Mouse (Mus musculus): ENCODE measurements at regions not wholly inside any gene's neighbourhood (a gene's known extent, or its start where the extent isn't known, plus 50 kb on each side); places are given as distances from the start of the nearest gene placed in this dataset.

GRCm38 (mm10) chr5:38970497-38970896, 93.9 kb upstream of the Clnk start:
- no peak overlapping the region for H3K4me2 ChIP-seq (ENCODE audit: insufficient read depth, low read depth, poor library complexity, severe bottlenecking)
- H3K36me3 ChIP-seq (replicated peaks in 1 of 2; ENCODE audit: control insufficient read depth in 1 of 2, insufficient read depth in 1 of 2, low read length in 1 of 2) = no peaks in the 10 kb centered on the region
- H3K27ac ChIP-seq (ENCODE audit: insufficient read depth, low read depth) = no peak overlapping the region
- H3K9ac ChIP-seq (ENCODE audit: insufficient read depth, low read depth) = no peak overlapping the region
- DNase-seq (ENCODE audit: extremely low read depth) = no peak
- H3K79me2 ChIP-seq (replicated peaks; ENCODE audit: control insufficient read depth, extremely low read depth, insufficient read depth, poor library complexity, severe bottlenecking) = no peaks in the 10 kb centered on the region
- TF ChIP-seq ZMIZ1 (IDR thresholded peaks at IDR 0.05; ENCODE audit: low read depth, low read length) (no peak), CHD1 (IDR thresholded peaks at IDR 0.05; ENCODE audit: low read depth, low read length) (no peak), UBTF (IDR thresholded peaks at IDR 0.05; ENCODE audit: low read depth, low read length) (no peak), PAX5 (IDR thresholded peaks at IDR 0.05; ENCODE audit: low read length) (no peak), BHLHE40 (IDR thresholded peaks at IDR 0.05; ENCODE audit: low read depth, low read length) (no peak), KAT2A (IDR thresholded peaks at IDR 0.05; ENCODE audit: insufficient replicate concordance, low read length) (no peak), POLR2A (IDR thresholded peaks at IDR 0.05; ENCODE audit: low read depth, low read length) (no peak), GABPA (IDR thresholded peaks at IDR 0.05; ENCODE audit: insufficient replicate concordance, low read depth, low read length) (no peak), MXI1 (IDR thresholded peaks at IDR 0.05; ENCODE audit: low read depth, low read length) (no peak), IRF4 (IDR thresholded peaks at IDR 0.05; ENCODE audit: low read depth, low read length) (no peak), ZC3H11A (IDR thresholded peaks at IDR 0.05; ENCODE audit: low read depth, low read length) (no peak), CHD2 (IDR thresholded peaks at IDR 0.05; ENCODE audit: low read length) (no peak), JUND (conservative IDR thresholded peaks at IDR 0.05; ENCODE audit: low read depth, low read length) (no peak), MAFK (IDR thresholded peaks at IDR 0.05; ENCODE audit: insufficient replicate concordance, low read length) (no peak)
- in situ Hi-C loops (cut with MboI; ENCODE audit: low pct_ligation_motif_present, low pct_unique_long_range_greater_than_20kb, low sequenced_read_pairs) (no loop called here), dilution Hi-C loops (cut with MboI; ENCODE audit: extremely low pct_ligation_motif_present, extremely low pct_unique_long_range_greater_than_20kb, low sequenced_read_pairs) (no loop called here)
- no peak overlapping the region for H3K4me3 ChIP-seq (replicated peaks in 1 of 3; ENCODE audit: low read depth in 2 of 3, low read length in 2 of 3, poor library complexity in 1 of 3)
- no peaks in the 10 kb centered on the region for H3K9me3 ChIP-seq (replicated peaks; ENCODE audit: low read length)
- no peaks in the 10 kb centered on the region for H3K4me1 ChIP-seq (ENCODE audit: control insufficient read depth in 1 of 2, insufficient read depth in 2 of 2)
- H3K27me3 ChIP-seq (replicated peaks) = no peaks in the 10 kb centered on the region

DNA sequence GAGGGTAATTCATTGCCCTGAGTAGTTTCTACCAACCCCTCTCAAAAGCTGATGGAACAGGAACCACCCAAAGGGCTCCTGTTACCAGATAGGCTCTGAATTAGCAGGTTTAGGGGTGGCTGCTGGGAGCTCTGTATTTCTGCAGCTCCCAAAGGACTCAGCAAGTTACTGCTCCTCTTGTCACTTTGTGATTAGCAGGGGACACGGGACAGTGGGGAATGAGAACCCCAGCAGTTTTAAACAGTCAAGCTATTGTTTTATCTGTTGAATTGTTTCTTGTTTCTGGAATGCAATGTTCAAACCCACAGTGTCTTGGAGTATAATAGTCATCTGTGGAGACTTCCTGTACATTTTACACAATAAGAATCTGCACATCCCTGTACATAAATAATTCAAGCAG, 90.4 kb upstream of the Clnk start:
- dilution Hi-C loops (cut with MboI; ENCODE audit: extremely low pct_ligation_motif_present, extremely low pct_unique_long_range_greater_than_20kb, low sequenced_read_pairs) = no loop called here

More for the DNA sequence above, 90.4 kb upstream of the Clnk start:
- in situ Hi-C loops (cut with MboI; ENCODE audit: low pct_ligation_motif_present, low pct_unique_long_range_greater_than_20kb, low sequenced_read_pairs) = no loop called here
- H3K4me2 ChIP-seq (ENCODE audit: insufficient read depth, low read depth, poor library complexity, severe bottlenecking) = no peak overlapping the region
- no peak for TF ChIP-seq ZKSCAN1 (IDR thresholded peaks at IDR 0.05; ENCODE audit: borderline replicate concordance, low read depth, low read length)
- TF ChIP-seq ZNF384 (IDR thresholded peaks at IDR 0.05; ENCODE audit: low read depth, low read length) = no peak
- no peak for TF ChIP-seq JUN (IDR thresholded peaks at IDR 0.05; ENCODE audit: insufficient read depth, low read depth, low read length)
- no peak for TF ChIP-seq POLR2A (IDR thresholded peaks at IDR 0.05; ENCODE audit: low read depth, low read length)
- TF ChIP-seq UBTF (IDR thresholded peaks at IDR 0.05; ENCODE audit: low read depth, low read length) = no peak
- no peak for TF ChIP-seq JUND (conservative IDR thresholded peaks at IDR 0.05; ENCODE audit: low read depth, low read length)
- no peak for TF ChIP-seq MAZ (IDR thresholded peaks at IDR 0.05; ENCODE audit: low read depth, low read length)
- TF ChIP-seq USF1 (IDR thresholded peaks at IDR 0.05; ENCODE audit: low read depth, low read length) = no peak
- no peak overlapping the region for H3K27ac ChIP-seq (ENCODE audit: insufficient read depth, low read depth)
- no peaks in the 10 kb centered on the region for H3K4me1 ChIP-seq (ENCODE audit: control insufficient read depth in 1 of 2, insufficient read depth in 2 of 2)
- no peaks in the 10 kb centered on the region for H3K36me3 ChIP-seq (replicated peaks in 1 of 2; ENCODE audit: control insufficient read depth in 1 of 2, insufficient read depth in 1 of 2, low read length in 1 of 2)
- no peaks in the 10 kb centered on the region for H3K79me2 ChIP-seq (replicated peaks; ENCODE audit: control insufficient read depth, extremely low read depth, insufficient read depth, poor library complexity, severe bottlenecking)
- H3K4me3 ChIP-seq (replicated peaks in 1 of 3; ENCODE audit: low read depth in 2 of 3, low read length in 2 of 3, poor library complexity in 1 of 3) = no peak overlapping the region
- H3K27me3 ChIP-seq (replicated peaks) = no peaks in the 10 kb centered on the region
- no peaks in the 10 kb centered on the region for H3K9me3 ChIP-seq (replicated peaks; ENCODE audit: low read length)
- DNase-seq (ENCODE audit: extremely low read depth) = no peak
- no peak overlapping the region for H3K9ac ChIP-seq (ENCODE audit: insufficient read depth, low read depth)
